Mouse (Mus musculus): ENCODE data around the gene Ccdc96. TPM values are rescaled to one million over a fixed set of nuclear protein-coding genes. Genes with fewer than 3 reads are reported as not detected.

Gene Ccdc96
- total RNA-seq, 2 experiments from 2014 or later, result 1.4 TPM

DNA sequence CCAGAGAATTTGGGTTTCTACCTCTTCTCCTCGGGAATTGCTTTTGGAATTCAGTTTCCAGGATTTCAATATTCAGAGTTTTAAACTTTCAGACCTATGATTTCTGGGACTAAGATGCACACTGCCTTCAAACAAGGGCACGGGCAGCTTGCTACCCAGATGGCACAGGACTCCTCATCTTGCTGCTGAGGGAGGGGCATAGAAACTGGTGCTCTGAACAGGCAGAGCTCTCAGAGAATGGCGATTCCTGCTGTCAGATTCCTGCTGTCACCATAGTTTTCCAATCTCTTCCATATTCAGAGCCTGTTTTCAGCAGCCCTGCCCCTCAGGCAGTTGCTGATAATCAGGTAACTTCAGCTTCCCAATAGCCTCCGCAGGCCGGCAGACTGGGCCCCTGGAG is 31.2 kb downstream of the Ccdc96 start:
- DNase-seq (ENCODE audit: extremely low spot score in 1 of 2, low spot score in 2 of 2), result peak in 1 of 2 experiments; percentile 16
- intact Hi-C loops (cut with DNase I), result no loop called here

DNA sequence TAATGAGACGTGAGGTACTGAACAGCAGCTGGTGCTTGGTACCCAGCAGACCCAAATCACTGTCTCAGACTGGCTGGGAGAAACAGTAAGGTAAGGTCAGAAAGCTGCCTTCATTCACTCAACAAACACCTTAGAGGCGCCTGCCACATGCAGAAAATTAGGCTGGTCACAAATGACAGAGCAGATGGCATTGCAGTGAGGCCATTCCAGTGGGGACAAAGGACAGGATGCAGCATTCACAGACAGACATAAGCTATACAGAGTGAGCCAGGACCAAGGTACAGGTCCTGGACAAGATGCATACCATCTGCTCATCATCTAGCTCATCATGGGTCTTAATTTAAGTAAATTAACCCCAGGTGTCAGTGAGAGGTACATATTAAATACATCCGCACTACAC is 33.2 kb downstream of the Ccdc96 start:
- DNase-seq (ENCODE audit: extremely low spot score in 1 of 2, low spot score in 2 of 2), result no peak
- intact Hi-C loops (cut with DNase I), result no loop called here

DNA sequence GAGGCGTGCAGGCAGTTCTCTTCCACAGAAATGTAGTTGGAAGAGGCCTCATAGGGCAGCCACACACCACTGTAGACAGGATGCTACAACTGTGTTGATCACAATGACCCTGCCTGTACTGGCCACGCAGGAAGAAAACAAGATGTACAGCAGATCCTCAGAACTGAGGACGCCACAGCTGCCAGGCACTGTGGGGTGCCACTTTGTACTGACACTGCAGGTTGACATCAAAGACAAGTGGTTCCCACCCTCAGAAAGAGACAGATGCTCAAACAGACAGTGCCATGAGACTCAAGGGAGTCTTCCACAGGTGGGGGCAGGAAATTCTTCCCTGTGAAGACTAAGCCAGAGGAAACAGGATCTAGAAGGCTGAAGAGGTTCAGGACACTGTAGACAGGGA is 35.4 kb downstream of the Ccdc96 start:
- intact Hi-C loops (cut with DNase I), result no loop called here

DNA sequence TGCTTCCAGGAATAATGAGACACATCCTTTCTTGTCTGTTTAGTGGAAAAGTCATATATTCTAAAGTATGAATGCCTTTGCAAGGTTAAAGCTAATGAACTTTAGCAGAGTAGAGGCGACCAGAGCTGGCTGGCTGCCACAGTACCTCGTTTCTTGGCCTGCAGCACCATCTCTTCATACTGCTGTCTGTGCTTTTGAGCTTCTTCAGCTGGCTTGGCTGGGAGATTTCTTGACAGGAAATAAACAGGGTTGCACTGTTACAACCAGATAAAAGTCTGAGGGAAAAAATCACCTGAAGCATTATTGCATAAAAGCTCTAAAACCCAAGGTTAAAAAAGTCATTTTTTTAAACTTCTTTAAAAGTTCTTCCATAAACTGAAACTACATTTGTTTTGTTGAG is 38.4 kb downstream of the Ccdc96 start:
- intact Hi-C loops (cut with DNase I), result no loop called here
- DNase-seq (ENCODE audit: extremely low spot score in 1 of 2, low spot score in 2 of 2), result peak in 1 of 2 experiments; percentile 22

More for the DNA sequence above, 35.4 kb downstream of the Ccdc96 start:
- peak in 1 of 2 experiments; percentile 82 for DNase-seq (ENCODE audit: extremely low spot score in 1 of 2, low spot score in 2 of 2)

DNA sequence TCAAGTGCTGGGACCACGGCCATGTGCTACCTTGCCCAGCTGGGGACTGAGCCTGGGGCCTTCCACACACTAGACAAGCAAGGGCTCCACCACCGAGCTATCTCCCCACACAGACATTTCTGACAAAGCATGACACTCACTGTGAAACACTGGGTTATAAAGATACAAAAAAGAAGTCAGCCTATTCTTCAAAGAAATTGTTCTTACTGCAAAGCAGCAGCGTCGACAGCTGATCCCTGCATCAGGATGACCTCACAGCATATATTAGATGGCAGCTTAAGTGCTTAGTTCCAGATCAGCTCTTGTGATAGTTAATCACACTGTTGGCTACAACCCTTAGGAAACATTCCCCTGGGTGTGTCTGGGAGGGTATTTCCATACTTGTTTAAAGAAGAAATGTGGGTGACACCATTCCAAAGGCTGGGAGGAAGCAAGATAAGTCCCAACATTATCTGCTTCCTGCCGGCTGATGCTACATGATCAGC is 38.9 kb downstream of the Ccdc96 start:
- intact Hi-C loops (cut with DNase I), result no loop called here
- DNase-seq (ENCODE audit: extremely low spot score in 1 of 2, low spot score in 2 of 2), result peak in 1 of 2 experiments; percentile 11

DNA sequence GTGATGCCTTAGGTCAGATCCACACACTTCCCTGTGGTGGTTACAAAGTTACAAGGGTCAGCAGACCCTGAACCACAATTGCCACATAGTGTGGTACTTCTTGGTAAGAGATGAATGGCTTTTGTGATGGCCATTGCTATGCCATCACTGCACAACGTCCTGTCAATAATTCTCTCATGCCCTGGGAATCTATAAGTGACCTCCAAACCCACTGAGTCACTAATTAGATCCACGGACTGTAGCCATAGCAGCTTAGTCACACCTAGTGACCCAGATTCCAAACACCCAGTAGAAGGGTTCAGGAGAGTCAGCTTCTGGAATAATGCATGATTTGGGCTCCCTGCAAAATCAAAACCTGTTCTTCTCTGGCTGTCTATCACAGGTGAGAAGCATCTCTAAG is 40.8 kb downstream of the Ccdc96 start:
- intact Hi-C loops (cut with DNase I), result no loop called here
- DNase-seq (ENCODE audit: extremely low spot score in 1 of 2, low spot score in 2 of 2), result no peak

DNA sequence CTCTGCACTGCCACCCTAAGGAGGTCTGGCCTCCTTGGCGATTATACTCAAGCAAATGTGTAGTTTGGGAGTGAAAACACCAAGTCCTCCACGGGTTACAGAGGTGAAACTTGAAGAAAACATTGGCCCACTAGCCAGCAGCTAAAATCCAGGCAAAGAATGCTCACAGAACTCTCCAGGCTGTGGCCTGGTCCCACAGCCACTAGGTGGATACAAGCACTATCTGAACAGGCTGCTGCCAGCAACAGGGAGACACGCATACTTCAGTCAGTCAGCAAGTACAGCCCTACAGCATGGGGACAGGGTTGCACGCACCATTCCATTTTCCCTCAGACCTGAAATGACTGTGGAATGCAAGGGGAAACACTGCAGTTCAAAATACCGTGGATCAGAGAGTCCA is 41.9 kb downstream of the Ccdc96 start:
- intact Hi-C loops (cut with DNase I), result no loop called here
- DNase-seq (ENCODE audit: extremely low spot score in 1 of 2, low spot score in 2 of 2), result no peak

DNA sequence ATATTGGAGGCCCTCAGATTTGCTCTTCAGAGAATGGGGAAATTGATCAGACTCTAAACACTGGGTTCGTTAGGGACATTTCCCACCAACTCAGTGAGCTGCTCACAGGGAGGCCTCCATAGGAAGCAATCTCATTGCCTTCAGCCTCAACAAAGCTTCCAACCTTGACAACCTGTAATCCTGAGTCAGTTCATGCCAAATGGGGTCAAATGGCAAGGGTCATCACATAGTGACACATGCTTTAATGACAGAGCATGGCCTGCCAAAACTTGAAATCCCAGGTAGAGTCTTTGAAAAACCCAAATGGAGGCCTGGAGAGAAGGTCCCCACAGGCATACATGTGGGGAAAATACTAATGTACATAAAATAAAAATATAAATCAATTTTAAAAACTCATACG is 42.5 kb downstream of the Ccdc96 start:
- intact Hi-C loops (cut with DNase I), result no loop called here
- DNase-seq (ENCODE audit: extremely low spot score in 1 of 2, low spot score in 2 of 2), result no peak

DNA sequence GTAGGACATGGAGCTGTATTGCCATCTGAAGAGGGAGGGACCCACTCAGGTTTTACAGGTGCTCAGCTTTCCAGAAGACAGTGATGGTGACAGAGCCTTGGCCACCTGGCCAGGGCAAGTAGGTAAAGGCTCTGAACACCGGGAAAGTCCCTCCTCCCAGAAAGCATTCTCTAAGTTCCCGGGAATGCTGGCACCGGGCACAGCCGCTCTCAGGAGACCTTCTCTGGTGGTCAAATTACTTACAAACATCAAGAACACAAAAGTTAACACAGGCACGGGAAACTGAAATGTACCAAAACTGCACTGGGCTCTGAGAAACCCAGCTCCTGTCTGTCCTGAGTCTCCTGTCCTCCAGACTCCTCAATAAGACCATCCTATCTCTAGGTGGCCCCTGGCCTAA is 45.3 kb downstream of the Ccdc96 start:
- intact Hi-C loops (cut with DNase I), result loop anchor here (5.0 kb wide), 1 partner anchor 53 kb away; no protein-coding TSS in a partner anchor
- no peak for DNase-seq (ENCODE audit: extremely low spot score in 1 of 2, low spot score in 2 of 2)

DNA sequence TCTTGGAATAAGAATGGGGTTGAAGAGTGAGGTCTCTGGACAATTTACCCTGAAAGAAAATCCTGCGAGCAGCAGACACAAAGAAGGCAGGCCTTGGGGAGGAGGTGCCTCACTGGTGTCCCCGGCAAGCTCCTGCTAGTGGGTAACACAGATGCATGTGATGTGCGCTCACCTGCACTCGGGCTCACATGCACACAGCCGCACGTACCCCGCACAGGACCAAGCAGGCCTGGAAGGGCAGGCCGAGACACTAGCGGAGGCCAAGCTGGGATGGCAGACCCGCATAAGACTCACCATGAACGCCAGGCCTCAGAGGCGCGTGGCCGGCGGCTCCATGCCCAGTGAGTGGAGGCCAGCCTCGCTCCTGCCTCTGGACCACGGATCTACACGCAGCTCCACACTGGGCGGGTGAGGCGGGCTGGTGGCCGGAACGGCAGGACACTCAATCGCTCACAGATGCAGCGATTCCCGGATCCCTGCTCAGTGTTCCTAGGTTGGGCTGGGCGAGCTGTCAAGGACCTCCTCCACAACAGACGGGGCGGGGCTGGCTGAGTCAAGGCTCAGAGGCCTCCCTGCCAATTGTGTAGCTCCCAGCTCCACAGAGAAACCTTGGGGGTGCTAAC is 45.9 kb downstream of the Ccdc96 start:
- intact Hi-C loops (cut with DNase I), result loop anchor here (5.0 kb wide), 1 partner anchor 52 kb away; no protein-coding TSS in a partner anchor
- DNase-seq (ENCODE audit: extremely low spot score in 1 of 2, low spot score in 2 of 2), result peak; percentile 91 to 96

DNA sequence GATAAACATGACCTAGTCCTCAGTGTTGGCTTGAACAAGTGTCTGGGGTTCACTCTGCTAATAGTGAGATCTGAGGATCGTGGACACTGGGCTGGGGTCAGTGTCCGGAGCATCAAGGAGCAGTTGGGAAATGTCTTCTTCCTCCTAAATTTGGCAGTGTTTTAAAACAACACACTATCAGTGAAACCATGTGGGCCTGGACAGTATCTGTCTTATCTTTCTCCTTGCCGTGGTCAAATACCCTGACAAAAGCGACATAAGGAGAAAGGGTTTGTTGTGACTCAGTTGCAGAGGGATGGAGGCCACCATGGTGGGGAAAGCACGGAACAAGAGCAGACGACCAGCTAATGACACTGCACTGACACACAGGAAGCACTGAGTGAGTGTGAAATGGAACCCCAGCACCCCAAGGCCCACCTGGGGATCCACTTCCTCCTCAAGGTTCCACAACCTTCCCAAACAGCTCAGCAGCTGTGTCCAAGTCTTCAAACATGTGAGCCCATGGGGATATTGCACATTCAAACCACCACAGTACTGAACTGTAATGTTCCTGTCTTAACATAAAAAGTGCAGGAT is 50.2 kb downstream of the Ccdc96 start:
- no peak for DNase-seq (ENCODE audit: extremely low spot score in 1 of 2, low spot score in 2 of 2)
- intact Hi-C loops (cut with DNase I), result loop anchor here (5.0 kb wide), 1 partner anchor 48 kb away; no protein-coding TSS in a partner anchor

DNA sequence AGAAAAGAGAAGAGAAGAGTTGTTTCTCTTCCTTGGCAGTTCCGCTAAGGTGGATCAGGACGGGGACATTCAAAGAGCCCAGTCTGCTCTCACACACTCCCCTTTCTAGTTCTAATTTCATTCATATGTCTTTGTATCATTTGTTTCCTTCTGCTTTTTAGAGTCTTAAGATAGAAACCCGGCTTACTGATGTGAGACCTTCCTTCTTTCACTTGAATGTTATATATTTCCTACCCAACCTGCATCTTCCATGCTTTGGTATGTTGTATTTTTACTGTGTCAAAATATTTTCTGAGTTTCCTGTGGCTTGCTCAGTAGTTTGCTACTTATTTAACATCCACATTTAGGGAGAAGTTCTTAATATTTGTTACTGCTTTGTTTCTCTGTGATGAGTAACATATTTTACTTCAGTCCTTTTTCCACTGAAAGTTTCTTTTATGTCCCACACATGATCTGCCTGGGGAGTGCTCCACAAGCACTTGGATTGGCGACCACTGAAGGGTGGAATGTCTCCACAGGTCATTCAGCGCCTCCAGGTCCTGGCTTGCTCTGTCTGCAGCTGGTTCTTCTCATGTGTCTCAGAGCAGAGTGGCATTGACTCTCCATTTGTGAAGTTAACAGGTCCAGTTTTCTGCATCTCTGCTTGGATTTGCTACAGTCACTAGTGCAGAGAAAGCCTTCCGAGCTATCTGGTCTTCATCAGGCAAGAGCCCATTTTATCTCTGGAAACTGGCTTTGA is 51.2 kb downstream of the Ccdc96 start:
- no peak for DNase-seq (ENCODE audit: extremely low spot score in 1 of 2, low spot score in 2 of 2)
- intact Hi-C loops (cut with DNase I), result no loop called here

DNA sequence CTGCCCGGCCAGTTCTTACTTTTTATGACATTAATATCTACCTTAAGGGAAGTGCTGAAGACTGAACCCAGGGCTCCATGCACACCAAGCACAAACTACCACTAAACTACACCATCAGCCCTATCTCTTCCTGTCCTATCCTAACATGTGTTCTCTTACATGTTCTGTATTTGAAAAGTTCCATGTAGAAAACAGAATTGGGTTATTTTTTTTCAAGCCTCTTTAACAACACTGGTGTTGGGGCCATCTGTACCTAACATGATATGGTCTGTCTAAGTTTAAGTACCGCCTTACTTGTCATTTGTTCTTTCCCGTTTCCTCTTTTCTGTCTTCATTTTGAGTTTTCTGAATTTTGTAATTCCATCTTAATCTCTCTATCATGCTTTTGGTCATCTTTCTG is 52.0 kb downstream of the Ccdc96 start:
- intact Hi-C loops (cut with DNase I), result no loop called here
- no peak for DNase-seq (ENCODE audit: extremely low spot score in 1 of 2, low spot score in 2 of 2)

Other genes starting within 250 kb of the Ccdc96 start
- gene Sorcs2, start 86.4 kb upstream of the Ccdc96 start, total RNA-seq (2021), result 10 to 100 TPM; 58.4 to 58.7 TPM
- gene Grpel1, start 19.6 kb upstream of the Ccdc96 start, total RNA-seq (2021), result 10 to 100 TPM; 21.8 to 22.6 TPM
- gene Tada2b, start 303 bp upstream of the Ccdc96 start, total RNA-seq (2021), result 10 to 100 TPM; 29.7 to 31.6 TPM
- gene Tbc1d14, start 108.7 kb downstream of the Ccdc96 start, total RNA-seq (2021), result 10 to 100 TPM; 89.7 to 95.6 TPM
- 10 to 100 TPM; 81.2 to 81.7 TPM for gene D5Ertd579e, start 211.4 kb downstream of the Ccdc96 start, total RNA-seq (2021)

Measured in left cerebral cortex, postnatal 10 days (tissue).